Mouse (Mus musculus): ENCODE data around the gene Fem1b.

DNA sequence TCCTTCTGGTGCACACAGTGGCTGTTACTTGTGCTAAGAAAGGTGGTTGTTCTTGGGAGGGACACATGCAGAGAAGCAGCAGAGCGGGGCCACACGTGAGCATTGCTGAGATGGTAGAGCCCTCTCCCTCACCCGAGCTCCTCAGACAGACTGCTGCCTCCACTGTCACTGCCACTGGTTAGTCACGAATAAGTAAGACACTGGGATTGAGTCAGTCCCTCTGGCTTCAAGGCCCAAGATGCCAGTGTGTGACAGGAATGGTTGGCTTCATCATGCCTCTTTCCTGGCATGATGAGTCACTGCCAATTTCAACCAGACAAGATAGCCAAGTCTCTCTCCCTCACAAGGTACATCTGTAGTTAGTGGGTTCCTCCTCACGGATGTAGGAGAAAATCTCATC lies 25.0 kb downstream of the Fem1b start:
- TF ChIP-seq POLR2A (IDR thresholded peaks at IDR 0.05; ENCODE audit: extremely low read depth, insufficient read depth, low read length) (no peak), CTCF (IDR thresholded peaks at IDR 0.05; ENCODE audit: low read depth, low read length) (no peak)
